Mouse (Mus musculus) forebrain, embryonic 10.5 days (tissue): Measurements from ENCODE around the gene Fads3. TPM values are rescaled to one million over a fixed set of nuclear protein-coding genes. Genes with fewer than 3 reads are reported as not detected.

ENCODE experiments used
- DNase-seq: peaks from one replicate; pipeline ENCODE4 v3.0.0-alpha.2; 2017; ENCODE audit warnings: low spot score; ENCODE audit errors: extremely low spot score
- H3K27ac ChIP-seq: fragments of 300-500 bp; sonication (generic); 2 replicates; pipeline ENCODE4 v1.5.1; 2016; ENCODE audit warnings: mild to moderate bottlenecking
- H3K27me3 ChIP-seq: fragments of 300-500 bp; sonication (generic); 2 replicates; pipeline ENCODE4 v1.6.1; 2016; ENCODE audit warnings: mild to moderate bottlenecking; ENCODE audit not compliant: poor library complexity, severe bottlenecking
- H3K36me3 ChIP-seq: fragments of 300-500 bp; sonication (generic); replicated peaks from 2 replicates; pipeline ENCODE4 v1.6.1; 2016; ENCODE audit warnings: mild to moderate bottlenecking, moderate library complexity
- H3K4me1 ChIP-seq: fragments of 300-500 bp; sonication (generic); 2 replicates; pipeline ENCODE4 v1.6.1; 2016
- H3K4me3 ChIP-seq: fragments of 300-500 bp; sonication (generic); 2 replicates; pipeline ENCODE4 v1.5.1; 2016; ENCODE audit warnings: mild to moderate bottlenecking, moderate library complexity
- H3K9me3 ChIP-seq: fragments of 300-500 bp; sonication (generic); 2 replicates; pipeline ENCODE4 v1.6.1; 2016; ENCODE audit warnings: mild to moderate bottlenecking, moderate library complexity
- WGBS: fragments of 180-500 bp; shearing (Covaris S2); methylation state at CpG from one replicate; pipeline ENCODE4 v1.1.7; 2016; 5-methylcytosine and 5-hydroxymethylcytosine counted together
- polyA plus RNA-seq: library from polyadenylated mRNA; unstranded; fragments of >200 nt; fragmentation: Nextera tagmentation; extraction: Ambion mirVana; gene quantifications from 2 replicates; pipeline ENCODE4 v1.2.1, GENCODE M21; 2016

Fads3 gene
- polyA plus RNA-seq, 1 experiment from 2014 or later, result 5.5 TPM

DNA sequence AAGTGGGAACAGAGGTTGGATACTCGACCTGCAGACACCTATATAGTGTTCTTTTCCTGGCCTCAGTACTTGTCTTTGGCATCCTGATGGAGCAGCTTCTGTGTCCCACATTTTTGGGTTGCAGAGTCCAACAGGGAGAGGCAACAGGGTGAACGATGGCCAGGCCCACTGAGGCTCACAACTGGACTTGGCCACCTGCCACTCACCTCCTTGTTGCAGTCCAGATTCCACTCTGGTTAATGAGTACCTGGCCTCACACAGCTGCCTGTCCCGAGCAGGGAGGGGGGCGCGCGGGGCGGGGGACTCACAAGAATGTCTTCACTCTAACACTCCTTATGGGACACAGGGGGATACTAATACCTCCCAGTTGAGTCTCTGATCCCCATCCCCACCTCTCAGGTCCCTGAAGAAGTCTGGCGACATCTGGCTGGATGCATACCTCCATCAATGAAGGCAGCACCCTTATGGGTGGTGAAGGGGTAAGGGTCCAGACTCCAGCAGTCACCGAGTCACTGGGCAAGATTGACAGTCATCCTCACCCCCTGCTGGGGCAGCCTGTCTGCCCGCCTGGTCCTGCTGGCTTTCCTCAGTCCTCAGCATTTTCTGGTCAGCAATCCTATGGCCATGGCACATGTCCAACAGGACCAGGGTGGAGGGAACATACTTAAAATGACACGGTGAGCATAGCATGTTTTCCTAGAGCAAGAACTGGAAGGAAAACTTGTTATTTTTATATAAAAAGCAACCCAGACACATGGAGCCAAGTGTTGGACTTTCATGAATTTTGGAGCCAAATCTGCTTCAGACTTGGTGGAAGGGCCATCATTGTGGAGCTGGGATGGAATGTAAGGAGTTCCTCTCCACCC is 16.4 kb downstream of the Fads3 start:
- no peak overlapping the region for H3K27ac ChIP-seq
- no peak for DNase-seq
- no peaks in the 10 kb centered on the region for H3K27me3 ChIP-seq
- 84% methylated on average over 11 of the region's 11 CpGs for WGBS
- no peaks in the 10 kb centered on the region for H3K9me3 ChIP-seq
- peaks cover 27% of the 10 kb centered on the region for H3K36me3 ChIP-seq
- H3K4me3 ChIP-seq, result no peak overlapping the region
- H3K4me1 ChIP-seq, result peaks cover 17% of the 10 kb centered on the region; the same call in 1 of the 2 replicates

DNA sequence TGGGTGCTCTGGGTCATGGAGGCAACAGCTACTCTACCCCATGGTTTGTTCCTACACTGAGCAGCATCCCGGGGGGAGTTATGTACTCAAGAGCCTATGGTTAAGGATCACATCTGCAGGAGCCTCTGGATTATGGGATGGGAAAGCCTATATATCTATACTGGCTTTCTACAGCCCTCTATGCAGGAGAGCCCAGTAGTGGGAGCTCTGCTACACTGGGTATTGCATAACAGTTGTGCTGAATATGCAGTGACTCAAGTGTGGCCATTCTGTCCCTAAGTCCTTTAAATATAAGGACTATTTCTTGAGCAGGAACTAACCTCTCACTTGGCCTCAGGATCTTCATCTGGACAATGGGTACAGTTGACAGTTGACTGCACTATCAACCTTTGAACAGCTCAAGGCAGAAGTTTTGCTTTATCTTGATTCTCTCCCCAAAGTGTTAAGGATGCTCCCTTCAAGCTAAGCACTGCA is 17.0 kb downstream of the Fads3 start:
- H3K36me3 ChIP-seq, result peaks cover 33% of the 10 kb centered on the region
- 89% methylated on average over 1 of the region's 1 CpGs for WGBS

DNA sequence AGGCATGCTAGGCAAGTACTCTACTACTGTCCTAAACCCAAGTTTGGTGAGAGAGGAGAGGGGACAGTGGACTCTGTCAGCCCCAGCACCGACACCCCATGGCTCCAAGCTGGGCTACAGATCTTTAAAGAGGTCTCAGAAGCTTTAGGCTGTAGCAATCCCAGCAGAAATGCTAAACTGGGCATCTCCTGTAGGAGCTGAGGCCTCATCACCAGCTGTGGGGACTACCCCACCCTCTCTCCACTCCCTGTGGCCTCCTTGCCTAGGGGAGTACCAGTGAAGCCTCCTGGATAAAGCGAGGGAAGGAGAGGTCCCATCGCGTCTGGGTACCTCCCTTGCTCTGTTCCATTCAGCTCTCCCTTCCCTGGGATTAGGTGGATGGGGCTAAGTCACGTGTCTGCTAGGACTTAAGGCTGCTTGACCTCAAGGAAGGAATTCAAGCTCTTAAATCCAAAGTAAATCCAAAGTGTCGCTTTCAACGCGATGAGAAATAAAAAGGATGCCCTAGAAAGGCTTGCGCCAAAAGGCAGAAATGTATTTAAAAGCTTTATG is 17.6 kb downstream of the Fads3 start:
- no peak overlapping the region for H3K4me3 ChIP-seq
- no peaks in the 10 kb centered on the region for H3K27me3 ChIP-seq
- peaks cover 17% of the 10 kb centered on the region; the same call in 1 of the 2 replicates for H3K4me1 ChIP-seq
- H3K27ac ChIP-seq, result no peak overlapping the region
- H3K36me3 ChIP-seq, result peaks cover 39% of the 10 kb centered on the region
- H3K9me3 ChIP-seq, result no peaks in the 10 kb centered on the region
- no peak for DNase-seq
- 43% methylated on average over 9 of the region's 9 CpGs for WGBS

More for the DNA sequence above, 17.0 kb downstream of the Fads3 start:
- Histone ChIP-seq H3K27me3 (no peaks in the 10 kb centered on the region), H3K27ac (no peak overlapping the region), H3K4me1 (peaks cover 17% of the 10 kb centered on the region; the same call in 1 of the 2 replicates), H3K4me3 (no peak overlapping the region), H3K9me3 (no peaks in the 10 kb centered on the region)
- DNase-seq, result no peak

DNA sequence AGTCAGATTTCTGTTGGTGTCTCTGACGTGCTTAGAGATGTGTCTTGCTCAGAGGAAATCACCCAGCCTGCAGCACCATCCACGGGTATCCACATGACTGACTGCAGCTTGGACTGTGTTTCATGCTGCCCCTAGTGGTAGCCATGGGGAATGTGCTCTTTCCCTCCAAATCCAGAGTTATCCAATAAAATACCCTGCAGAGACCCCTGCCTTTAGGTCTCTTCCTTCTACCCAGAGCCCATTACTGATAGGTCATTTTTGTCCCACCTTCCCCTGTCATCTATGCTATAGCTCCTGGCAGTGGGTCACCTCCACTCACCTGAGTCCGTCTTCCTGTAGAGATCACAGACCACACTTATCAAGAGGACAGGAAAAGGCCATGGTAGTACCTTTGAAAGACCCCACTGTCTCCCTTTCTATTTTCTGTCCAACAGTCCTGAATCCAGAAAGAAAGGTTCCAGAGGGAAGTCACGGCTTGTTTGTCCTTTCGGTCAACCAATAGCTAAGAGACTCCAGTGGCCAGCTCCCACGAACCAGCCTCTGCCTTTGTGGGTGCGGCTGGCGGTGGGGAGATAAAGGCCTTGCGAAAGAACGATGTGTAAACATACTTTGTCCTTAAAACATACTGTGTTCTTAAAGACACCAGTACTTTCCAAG is 18.7 kb downstream of the Fads3 start:
- WGBS, result 61% methylated on average over 10 of the region's 10 CpGs
- Histone ChIP-seq H3K9me3 (no peaks in the 10 kb centered on the region), H3K36me3 (peaks cover 50% of the 10 kb centered on the region), H3K4me3 (no peak overlapping the region), H3K4me1 (peaks cover 17% of the 10 kb centered on the region; the same call in 1 of the 2 replicates), H3K27me3 (no peaks in the 10 kb centered on the region), H3K27ac (no peak overlapping the region)
- peak; percentile 41 for DNase-seq

DNA sequence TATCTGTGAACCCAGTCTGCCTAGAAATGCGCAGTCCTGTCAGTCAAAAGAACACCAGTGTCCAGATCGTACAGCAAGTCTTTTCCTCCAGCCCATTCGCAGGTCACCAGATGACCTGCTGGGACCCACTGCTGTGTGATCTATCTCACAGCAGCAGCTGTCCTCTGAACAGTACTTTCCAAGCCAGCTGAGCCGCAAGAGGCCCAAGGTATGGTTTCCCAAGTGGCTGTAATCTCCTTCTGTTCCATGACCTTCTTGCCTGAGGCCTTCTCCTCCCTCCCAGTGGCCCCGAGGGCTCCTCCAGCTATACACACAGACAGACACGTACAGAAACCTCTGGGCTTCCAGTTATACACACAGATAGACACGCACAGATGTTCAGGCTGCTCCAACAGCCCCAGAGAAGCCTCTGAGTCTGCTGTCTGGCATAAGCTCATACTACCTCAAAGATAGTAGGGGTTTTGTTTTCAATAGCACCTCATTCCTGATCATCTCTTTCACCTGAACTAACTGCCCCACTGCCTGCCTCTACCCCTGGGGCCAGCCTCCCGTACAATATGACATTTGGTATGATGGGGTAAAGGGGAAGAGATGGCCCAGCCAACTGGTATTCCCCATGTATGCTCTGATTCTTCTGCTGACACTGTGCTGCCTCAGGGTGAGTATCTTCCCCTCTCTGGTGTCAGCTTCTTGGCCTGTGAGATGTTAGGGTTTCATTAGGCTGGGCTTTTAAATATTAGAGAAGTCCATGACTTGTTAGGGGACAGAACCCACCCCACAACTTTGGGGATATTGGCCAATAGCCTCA is 19.6 kb downstream of the Fads3 start:
- no peak overlapping the region for H3K4me3 ChIP-seq
- H3K4me1 ChIP-seq, result peaks cover 17% of the 10 kb centered on the region; the same call in 1 of the 2 replicates
- 72% methylated on average over 8 of the region's 8 CpGs for WGBS
- H3K27ac ChIP-seq, result no peak overlapping the region
- no peaks in the 10 kb centered on the region for H3K27me3 ChIP-seq
- H3K9me3 ChIP-seq, result no peaks in the 10 kb centered on the region
- H3K36me3 ChIP-seq, result peaks cover 59% of the 10 kb centered on the region
- DNase-seq, result no peak

DNA sequence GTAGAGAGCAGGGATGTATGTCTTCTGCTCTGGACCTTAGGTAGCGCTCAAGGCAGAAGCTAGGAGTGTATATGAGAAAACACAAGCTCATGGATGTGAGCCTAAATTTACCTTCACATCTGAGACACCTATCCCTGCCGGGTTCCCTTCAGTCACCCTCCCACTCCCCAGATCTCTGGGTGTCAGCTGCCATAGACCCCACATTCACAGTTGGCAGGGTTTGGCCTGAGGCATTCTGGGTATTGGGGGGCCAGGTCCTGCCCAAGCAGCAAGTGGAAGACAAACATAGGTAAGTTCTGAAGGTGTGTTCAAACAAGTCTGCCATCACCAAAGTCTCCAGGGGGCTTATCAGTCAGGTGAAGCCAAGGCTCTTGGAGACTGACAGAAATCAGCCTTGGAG is 20.3 kb downstream of the Fads3 start:
- no peaks in the 10 kb centered on the region for H3K27me3 ChIP-seq
- no peak overlapping the region for H3K4me3 ChIP-seq
- 86% methylated on average over 2 of the region's 2 CpGs for WGBS
- DNase-seq, result no peak
- no peaks in the 10 kb centered on the region for H3K9me3 ChIP-seq
- H3K4me1 ChIP-seq, result peaks cover 17% of the 10 kb centered on the region; the same call in 1 of the 2 replicates
- no peak overlapping the region for H3K27ac ChIP-seq
- H3K36me3 ChIP-seq, result peaks cover 66% of the 10 kb centered on the region

DNA sequence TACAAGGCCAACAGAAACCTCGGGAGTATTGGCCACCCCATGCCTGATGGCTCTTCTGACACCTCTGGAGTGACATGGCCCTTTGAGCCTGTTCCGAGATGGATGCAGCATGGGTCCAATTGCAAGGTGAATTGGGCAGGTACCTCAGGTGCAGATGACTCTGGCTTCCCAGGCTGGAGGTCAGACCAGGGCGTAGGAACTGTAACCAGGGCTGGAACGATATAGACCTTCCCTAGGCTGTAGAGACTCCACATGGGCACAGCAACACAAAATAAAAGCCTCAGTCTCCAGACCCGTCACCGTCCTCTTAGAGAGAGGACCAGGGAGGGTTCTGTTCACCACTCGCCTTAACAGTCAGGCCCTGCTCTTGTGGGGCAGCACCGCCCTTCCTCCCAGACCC is 20.9 kb downstream of the Fads3 start:
- Histone ChIP-seq H3K4me3 (no peak overlapping the region), H3K9me3 (no peaks in the 10 kb centered on the region), H3K4me1 (peaks cover 17% of the 10 kb centered on the region; the same call in 1 of the 2 replicates), H3K27ac (no peak overlapping the region), H3K36me3 (peaks cover 72% of the 10 kb centered on the region), H3K27me3 (no peaks in the 10 kb centered on the region)
- WGBS, result 90% methylated on average over 8 of the region's 8 CpGs
- no peak for DNase-seq

DNA sequence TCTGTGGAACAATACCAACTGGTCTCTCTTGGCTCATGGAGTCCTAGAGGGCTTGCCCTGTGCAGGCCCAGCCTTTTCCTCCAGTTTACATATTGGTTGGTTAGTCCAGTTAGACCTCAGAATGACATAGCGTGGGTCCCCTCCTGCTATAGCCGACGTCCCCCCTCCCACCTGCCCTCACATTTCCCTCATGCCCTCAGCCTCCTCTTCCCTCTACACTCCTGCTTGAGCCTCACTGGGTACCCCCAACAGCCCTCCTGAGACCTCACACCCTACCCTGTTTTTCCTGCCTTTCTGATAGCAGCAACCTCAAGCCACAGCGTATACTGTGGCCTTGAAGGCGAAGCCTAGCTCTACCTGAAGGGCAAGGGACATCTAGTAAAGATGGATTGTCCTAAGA is 21.5 kb downstream of the Fads3 start:
- Histone ChIP-seq H3K4me3 (no peak overlapping the region), H3K27me3 (no peaks in the 10 kb centered on the region), H3K27ac (no peak overlapping the region), H3K4me1 (peaks cover 17% of the 10 kb centered on the region; the same call in 1 of the 2 replicates), H3K9me3 (no peaks in the 10 kb centered on the region), H3K36me3 (peaks cover 73% of the 10 kb centered on the region)
- DNase-seq, result no peak
- whole genome bisulfite sequencing, result 95% methylated on average over 5 of the region's 5 CpGs

DNA sequence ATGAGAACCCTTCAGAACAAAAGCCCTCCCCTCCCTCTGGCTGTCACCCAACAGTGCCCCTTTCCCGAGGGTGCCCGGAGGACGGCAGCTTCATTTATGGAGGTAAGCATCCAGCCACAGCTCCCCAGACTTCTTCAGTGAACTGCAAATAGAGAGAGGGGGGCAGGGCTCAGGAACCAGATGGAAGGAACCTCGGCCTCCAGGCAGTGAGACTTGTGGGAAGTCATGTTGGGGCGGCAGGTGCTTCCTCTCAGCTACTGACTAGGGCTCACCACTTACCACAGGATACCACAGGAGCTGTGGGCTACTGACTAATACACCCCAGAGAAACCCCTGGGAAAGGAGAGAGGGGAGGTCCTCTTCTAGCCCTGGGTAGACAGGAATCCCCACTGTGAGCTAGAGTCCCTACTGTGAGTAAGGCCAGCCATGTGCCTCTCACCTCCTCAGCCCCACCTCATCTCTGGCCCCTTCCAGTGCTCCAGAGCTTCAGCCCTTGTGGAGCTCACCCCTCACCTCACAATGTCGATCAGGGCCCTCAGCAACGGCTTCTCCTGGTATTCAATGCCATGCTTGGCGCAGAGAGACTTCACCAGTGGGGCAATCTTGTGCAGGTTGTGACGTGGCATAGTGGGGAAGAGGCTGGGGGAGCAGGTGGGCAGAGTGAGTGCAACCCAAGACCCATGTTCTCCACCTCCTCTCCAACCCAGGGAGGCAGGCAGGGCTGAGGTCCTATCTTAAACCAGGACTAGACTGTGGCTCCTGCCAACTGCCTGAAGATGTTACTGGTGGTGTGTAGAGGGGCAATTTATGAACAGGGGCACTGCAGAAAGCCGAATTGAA is 23.0 kb downstream of the Fads3 start:
- no peaks in the 10 kb centered on the region for H3K9me3 ChIP-seq
- peaks cover 13% of the 10 kb centered on the region; the same call in 1 of the 2 replicates for H3K4me1 ChIP-seq
- peaks cover 88% of the 10 kb centered on the region for H3K36me3 ChIP-seq
- H3K27me3 ChIP-seq, result no peaks in the 10 kb centered on the region
- no peak for DNase-seq
- WGBS, result 87% methylated on average over 10 of the region's 10 CpGs
- no peak overlapping the region for H3K4me3 ChIP-seq
- no peak overlapping the region for H3K27ac ChIP-seq

DNA sequence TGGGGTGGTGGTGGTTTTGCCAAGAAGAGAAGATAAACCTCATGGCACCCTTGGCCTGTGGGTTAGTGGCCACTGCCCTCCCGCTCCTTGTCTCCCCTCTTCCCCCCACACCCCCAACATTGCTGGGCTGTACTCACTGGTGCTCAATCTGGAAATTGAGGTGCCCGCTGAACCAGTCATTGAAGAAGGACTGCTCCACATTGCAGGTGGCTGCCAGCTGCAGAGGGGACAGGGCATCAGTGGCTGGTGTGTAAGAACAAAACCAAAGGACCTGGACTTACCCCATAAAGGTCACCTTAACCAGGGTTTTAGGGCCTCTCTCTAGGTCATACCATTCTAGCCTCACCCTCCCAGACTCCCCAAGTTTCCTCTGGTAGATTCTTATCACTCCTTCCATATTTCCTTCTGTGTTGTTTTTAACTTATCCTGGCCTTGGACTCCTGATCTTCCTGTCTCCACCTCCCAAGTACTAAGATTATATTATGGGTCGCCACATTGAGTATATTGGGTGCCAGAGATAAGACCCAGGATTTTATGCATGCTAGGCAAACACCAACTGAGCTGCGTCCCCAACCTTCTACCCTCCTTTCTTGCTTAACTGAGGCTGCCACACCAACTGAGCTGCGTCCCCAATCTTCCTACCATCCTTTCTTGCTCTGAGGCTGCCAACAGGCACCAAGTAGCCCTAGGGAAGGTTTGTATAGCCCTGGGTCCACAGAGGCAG is 24.3 kb downstream of the Fads3 start:
- peaks cover 10% of the 10 kb centered on the region; the same call in 1 of the 2 replicates for H3K4me1 ChIP-seq
- 92% methylated on average over 5 of the region's 5 CpGs for WGBS
- no peak overlapping the region for H3K27ac ChIP-seq
- no peaks in the 10 kb centered on the region for H3K27me3 ChIP-seq
- no peak for DNase-seq
- peaks cover 100% of the 10 kb centered on the region for H3K36me3 ChIP-seq
- no peak overlapping the region for H3K4me3 ChIP-seq
- no peaks in the 10 kb centered on the region for H3K9me3 ChIP-seq

DNA sequence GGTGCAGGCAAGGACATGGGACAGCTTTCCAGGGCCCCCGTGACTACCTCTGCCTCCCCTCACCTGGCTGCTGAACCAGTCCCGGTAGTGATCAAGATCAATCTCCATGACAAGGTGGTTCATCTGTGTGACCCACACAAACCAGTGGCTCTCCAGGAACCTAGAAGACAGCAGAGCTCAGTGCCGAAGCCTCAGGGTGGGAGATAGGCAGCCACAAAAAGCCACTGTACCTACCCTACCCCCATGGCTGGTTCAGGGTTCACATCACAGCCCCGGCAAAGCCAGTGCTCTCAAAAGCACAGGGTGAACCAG is 24.8 kb downstream of the Fads3 start:
- peaks cover 5% of the 10 kb centered on the region; the same call in 1 of the 2 replicates for H3K4me1 ChIP-seq
- H3K27me3 ChIP-seq, result no peaks in the 10 kb centered on the region
- no peak overlapping the region for H3K4me3 ChIP-seq
- peaks cover 100% of the 10 kb centered on the region for H3K36me3 ChIP-seq
- DNase-seq, result no peak
- 95% methylated on average over 4 of the region's 4 CpGs for WGBS
- H3K9me3 ChIP-seq, result no peaks in the 10 kb centered on the region
- no peak overlapping the region for H3K27ac ChIP-seq
